Mouse (Mus musculus): ENCODE measurements around the gene Slc2a8. TPM values are rescaled to one million over a fixed set of nuclear protein-coding genes. Genes with fewer than 3 reads are reported as not detected.

The Slc2a8 gene
- polyA plus RNA-seq, 1 experiment from 2014 or later: 11.2 TPM

DNA sequence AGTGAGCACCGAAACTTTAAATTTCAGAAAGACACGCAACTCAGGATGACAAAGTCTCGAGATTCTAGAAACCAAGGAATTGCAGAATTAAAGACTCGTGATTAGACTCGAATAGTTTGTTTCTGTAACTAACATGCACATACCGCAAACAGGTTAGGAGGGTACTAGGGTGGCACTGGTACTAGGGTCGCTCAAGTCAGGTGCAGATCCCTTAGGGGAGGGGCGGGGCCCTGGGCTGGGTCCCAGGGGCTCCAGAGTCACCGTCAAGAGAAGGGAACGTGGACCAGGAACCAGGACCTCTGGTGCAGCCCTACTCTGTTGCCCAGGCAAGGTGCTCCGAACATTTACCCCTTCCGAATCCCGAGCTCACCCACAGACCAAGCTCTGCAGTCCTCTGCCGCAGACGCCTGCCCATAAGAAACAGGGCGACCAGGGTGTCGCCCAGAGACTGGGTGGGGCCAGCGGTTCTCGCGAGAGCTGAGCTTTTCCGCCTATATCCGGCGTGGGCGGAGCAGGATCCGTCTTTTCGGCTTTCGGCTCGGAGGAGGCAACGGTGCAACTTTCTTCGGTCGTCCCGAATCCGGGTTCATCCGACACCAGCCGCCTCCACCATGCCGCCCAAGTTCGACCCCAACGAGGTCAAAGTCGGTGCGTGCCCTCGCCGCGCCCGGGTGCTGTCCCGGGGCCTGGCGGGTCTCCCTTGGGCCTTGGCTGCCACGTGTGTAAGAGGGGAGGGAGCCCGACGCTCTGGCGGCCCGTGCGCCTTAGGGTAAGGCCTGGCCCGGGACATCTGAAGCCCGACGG is 20.5 kb downstream of the Slc2a8 start, which contains the start of the genes Rpl12 and Lrsam1:
Gene Rpl12, plus strand, starts transcription at position 368 of the 804 bp plus-strand sequence.
Gene Lrsam1, minus strand, starts transcription at position 423 of the 804 bp plus-strand sequence.
- 3% methylated on average over 55 of the region's 55 CpGs for WGBS (ENCODE audit: insufficient replicate concordance)

DNA sequence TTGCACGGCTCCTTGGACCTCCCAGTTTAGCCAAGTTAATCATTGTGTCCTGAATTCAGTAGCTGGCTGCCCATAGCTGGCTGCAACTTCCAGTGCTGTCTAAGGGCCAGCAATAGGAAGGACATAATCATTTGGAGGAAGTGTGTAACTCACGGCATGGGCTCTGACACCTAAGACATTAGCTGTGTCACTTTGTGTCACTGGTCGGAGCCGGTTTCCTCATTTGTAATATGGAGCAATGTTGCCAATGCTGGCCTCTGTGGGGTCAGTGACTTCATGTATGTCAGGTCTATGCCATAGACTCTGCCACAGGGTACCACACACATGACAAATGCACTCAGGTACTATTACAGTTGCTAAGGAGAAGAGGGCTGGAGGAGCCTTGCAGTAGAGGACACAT is 21.6 kb downstream of the Slc2a8 start:
- peak overlapping the region; percentile 94; the same call in 1 of the 2 replicates for H3K9ac ChIP-seq
- no peak for ATAC-seq
- no peak overlapping the region for H3K27ac ChIP-seq
- no peaks in the 10 kb centered on the region for H3K27me3 ChIP-seq (replicated peaks)
- peaks cover 49% of the 10 kb centered on the region for H3K4me1 ChIP-seq
- H3K9me3 ChIP-seq (replicated peaks): no peaks in the 10 kb centered on the region
- 70% methylated on average over 4 of the region's 4 CpGs for WGBS (ENCODE audit: insufficient replicate concordance)
- no peak overlapping the region for H3K4me3 ChIP-seq
- H3K4me2 ChIP-seq: peak overlapping the region; percentile 96
- peaks cover 36% of the 10 kb centered on the region for H3K36me3 ChIP-seq

More for the DNA sequence above, 20.5 kb downstream of the Slc2a8 start, which contains the start of the genes Rpl12 and Lrsam1:
- no peaks in the 10 kb centered on the region for H3K9me3 ChIP-seq (replicated peaks)
- peak within 1 kb of the TSS; percentile 94 for H3K9ac ChIP-seq
- peaks cover 35% of the 10 kb centered on the region for H3K36me3 ChIP-seq
- H3K27ac ChIP-seq: peak within 1 kb of the TSS; percentile 94
- peak within 1 kb of the TSS; percentile 96 for H3K4me2 ChIP-seq
- H3K27me3 ChIP-seq (replicated peaks): no peaks in the 10 kb centered on the region
- H3K4me1 ChIP-seq: peaks cover 59% of the 10 kb centered on the region
- peak within 1 kb of the TSS; percentile 86 for H3K4me3 ChIP-seq
- ATAC-seq: peak; percentile 85

DNA sequence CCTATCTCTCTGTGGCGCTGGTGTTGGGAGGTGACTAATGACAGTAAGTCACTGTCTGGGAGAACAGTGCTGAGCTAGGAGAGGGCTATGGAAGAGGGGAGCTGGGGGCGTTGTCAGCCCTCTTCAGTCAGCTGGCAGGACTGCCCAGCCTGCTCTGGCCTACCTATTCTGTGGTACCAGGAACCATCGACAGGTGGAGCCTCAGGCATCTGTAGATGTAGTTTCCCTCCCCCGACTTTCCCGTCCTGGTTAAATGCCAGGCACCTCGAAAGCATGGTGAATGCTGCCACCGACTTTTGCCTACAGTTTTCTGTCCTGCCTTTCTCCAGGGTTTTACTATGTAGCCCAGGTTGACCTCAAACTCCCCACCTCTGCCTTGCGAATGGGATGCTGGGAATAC is 24.5 kb downstream of the Slc2a8 start:
- H3K4me2 ChIP-seq: no peak overlapping the region
- H3K4me3 ChIP-seq: no peak overlapping the region
- H3K36me3 ChIP-seq: peaks cover 30% of the 10 kb centered on the region
- peaks cover 6% of the 10 kb centered on the region; the same call in 1 of the 2 replicates for H3K9me3 ChIP-seq (replicated peaks)
- no peak for ATAC-seq
- H3K27ac ChIP-seq: no peak overlapping the region
- no peaks in the 10 kb centered on the region for H3K27me3 ChIP-seq (replicated peaks)
- 59% methylated on average over 8 of the region's 8 CpGs for WGBS (ENCODE audit: insufficient replicate concordance)
- H3K9ac ChIP-seq: no peak overlapping the region
- H3K4me1 ChIP-seq: peaks cover 20% of the 10 kb centered on the region

DNA sequence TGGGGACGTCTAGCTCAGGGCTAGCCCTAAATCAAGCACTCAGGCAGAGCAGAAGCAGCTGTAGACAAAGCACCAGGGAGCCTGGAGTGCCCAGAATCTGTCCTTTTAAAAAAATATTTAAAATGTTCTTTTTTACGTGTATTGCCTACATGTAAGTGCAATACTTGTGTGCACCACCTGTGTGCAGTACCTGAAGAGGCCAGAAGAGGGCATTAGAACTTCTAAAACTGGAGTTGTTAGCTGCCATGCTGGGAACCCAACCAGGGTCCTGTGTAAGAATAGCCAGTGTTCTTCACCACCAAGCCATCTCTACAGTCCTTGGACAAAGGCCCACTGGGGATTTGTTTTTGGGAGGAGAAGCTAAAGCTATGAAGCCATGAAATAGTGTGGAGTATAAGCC is 27.3 kb downstream of the Slc2a8 start:
- Histone ChIP-seq H3K4me1 (peaks cover 12% of the 10 kb centered on the region; the same call in 1 of the 2 replicates), H3K36me3 (peaks cover 40% of the 10 kb centered on the region), H3K27me3 (replicated peaks) (no peaks in the 10 kb centered on the region), H3K27ac (no peak overlapping the region), H3K9me3 (replicated peaks) (peaks cover 6% of the 10 kb centered on the region; the same call in 1 of the 2 replicates), H3K4me3 (no peak overlapping the region), H3K4me2 (no peak overlapping the region), H3K9ac (no peak overlapping the region)
- no peak for ATAC-seq
- 73% methylated on average over 2 of the region's 2 CpGs for WGBS (ENCODE audit: insufficient replicate concordance)

DNA sequence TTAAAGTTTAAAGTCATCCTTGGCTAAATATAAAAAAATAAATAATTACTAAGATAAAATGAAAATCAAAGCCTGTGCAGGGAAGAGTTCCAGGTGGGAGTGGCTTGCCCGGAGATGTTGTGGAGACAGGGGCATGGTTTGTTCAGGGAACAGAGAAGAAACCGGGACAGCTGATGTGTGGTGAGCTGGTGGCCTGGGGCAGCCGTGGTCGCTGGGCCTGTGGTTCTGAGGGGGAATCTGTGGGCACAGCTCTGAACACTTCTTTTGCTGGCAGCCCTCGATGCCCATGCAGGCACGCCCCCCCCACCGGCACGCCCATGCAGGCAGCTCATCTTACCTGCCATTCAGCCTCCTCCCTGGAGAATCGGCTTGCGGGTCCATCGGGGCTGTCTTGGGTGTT is 34.4 kb downstream of the Slc2a8 start:
- no peak overlapping the region for H3K27ac ChIP-seq
- ATAC-seq: no peak
- WGBS (ENCODE audit: insufficient replicate concordance): 80% methylated on average over 11 of the region's 11 CpGs

DNA sequence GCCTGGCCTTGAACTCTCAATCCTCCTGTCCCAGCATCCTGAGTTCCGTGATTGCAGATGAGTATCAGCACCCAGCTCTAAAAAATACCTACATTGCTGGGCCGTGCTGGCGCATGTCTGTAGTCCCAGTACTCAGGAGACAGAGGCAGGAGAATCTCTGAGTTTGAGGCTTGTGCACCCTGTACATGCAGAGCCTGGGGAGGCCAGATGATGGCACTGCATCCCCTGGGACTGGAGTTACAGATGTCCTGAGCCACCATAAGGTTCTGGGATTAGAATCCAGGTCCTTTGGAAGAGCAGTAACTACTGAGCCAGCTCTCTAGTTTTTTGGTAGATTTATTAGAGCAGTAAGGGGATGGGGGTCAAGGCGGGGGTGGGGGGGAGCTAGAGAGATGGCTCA is 41.4 kb downstream of the Slc2a8 start:
- Histone ChIP-seq H3K36me3 (peaks cover 48% of the 10 kb centered on the region), H3K4me1 (0 out of 2 replicates have a peak, but pooled peaks cover 2% of the 10 kb centered on the region), H3K27me3 (replicated peaks) (no peaks in the 10 kb centered on the region), H3K4me2 (no peak overlapping the region), H3K4me3 (no peak overlapping the region), H3K27ac (no peak overlapping the region), H3K9ac (no peak overlapping the region), H3K9me3 (replicated peaks) (no peaks in the 10 kb centered on the region)
- ATAC-seq: no peak
- 81% methylated on average over 4 of the region's 4 CpGs for WGBS (ENCODE audit: insufficient replicate concordance)

More for the DNA sequence above, 34.4 kb downstream of the Slc2a8 start:
- peaks cover 54% of the 10 kb centered on the region for H3K36me3 ChIP-seq
- H3K27me3 ChIP-seq (replicated peaks): no peaks in the 10 kb centered on the region
- H3K4me3 ChIP-seq: no peak overlapping the region
- peaks cover 12% of the 10 kb centered on the region; the same call in 1 of the 2 replicates for H3K4me1 ChIP-seq
- H3K9me3 ChIP-seq (replicated peaks): no peaks in the 10 kb centered on the region
- H3K9ac ChIP-seq: no peak overlapping the region
- no peak overlapping the region for H3K4me2 ChIP-seq

DNA sequence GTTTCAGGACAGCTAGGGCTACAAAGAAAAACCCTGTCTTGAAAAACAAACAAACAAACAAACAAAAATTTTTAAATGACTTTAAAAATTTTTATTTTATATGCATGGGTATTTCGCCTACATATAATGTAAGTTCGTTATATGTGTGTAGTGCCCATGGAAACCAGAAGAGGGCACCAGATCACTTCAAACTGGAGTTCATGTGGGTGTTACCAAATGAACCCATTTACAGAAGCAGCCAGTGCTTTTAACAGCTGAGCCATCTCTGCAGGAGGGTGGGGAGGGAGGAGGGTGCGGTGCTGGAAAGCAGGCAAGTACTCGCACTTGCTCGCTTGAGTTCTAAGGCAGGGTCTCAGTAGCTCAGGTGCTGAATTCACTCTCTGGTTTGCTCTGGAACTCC is 42.5 kb downstream of the Slc2a8 start:
- no peak overlapping the region for H3K9ac ChIP-seq
- H3K27ac ChIP-seq: no peak overlapping the region
- 0 out of 2 replicates have a peak, but pooled peaks cover 2% of the 10 kb centered on the region for H3K4me1 ChIP-seq
- peaks cover 42% of the 10 kb centered on the region for H3K36me3 ChIP-seq
- H3K27me3 ChIP-seq (replicated peaks): no peaks in the 10 kb centered on the region
- H3K4me3 ChIP-seq: no peak overlapping the region
- WGBS (ENCODE audit: insufficient replicate concordance): 41% methylated on average over 5 of the region's 5 CpGs
- H3K4me2 ChIP-seq: no peak overlapping the region
- 0 out of 2 replicates have a peak, but pooled peaks have one; percentile 54 for ATAC-seq
- no peaks in the 10 kb centered on the region for H3K9me3 ChIP-seq (replicated peaks)

DNA sequence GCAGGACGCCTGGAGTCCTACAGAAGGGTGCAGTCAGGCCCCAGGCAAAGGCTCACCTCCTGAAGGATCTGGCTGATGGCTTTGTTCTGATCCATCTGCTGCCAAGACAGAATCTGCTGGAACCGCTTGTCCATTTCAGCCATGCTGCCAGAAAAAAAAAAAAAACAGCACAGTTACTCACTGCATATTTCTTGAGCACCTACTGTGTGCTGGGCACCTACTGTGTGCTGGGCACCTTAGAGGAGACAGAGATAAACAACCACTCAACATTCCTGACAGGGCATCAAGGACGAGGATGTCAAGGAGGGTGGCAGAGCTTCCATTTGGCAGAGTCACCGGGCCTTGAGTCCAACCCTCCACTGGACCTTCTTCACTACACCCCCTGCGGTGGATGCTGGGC is 43.1 kb downstream of the Slc2a8 start:
- Histone ChIP-seq H3K9me3 (replicated peaks) (no peaks in the 10 kb centered on the region), H3K27me3 (replicated peaks) (no peaks in the 10 kb centered on the region), H3K36me3 (peaks cover 42% of the 10 kb centered on the region), H3K4me3 (no peak overlapping the region), H3K9ac (no peak overlapping the region), H3K4me1 (0 out of 2 replicates have a peak, but pooled peaks cover 2% of the 10 kb centered on the region), H3K4me2 (no peak overlapping the region), H3K27ac (no peak overlapping the region)
- no peak for ATAC-seq
- WGBS (ENCODE audit: insufficient replicate concordance): 73% methylated on average over 5 of the region's 5 CpGs

DNA sequence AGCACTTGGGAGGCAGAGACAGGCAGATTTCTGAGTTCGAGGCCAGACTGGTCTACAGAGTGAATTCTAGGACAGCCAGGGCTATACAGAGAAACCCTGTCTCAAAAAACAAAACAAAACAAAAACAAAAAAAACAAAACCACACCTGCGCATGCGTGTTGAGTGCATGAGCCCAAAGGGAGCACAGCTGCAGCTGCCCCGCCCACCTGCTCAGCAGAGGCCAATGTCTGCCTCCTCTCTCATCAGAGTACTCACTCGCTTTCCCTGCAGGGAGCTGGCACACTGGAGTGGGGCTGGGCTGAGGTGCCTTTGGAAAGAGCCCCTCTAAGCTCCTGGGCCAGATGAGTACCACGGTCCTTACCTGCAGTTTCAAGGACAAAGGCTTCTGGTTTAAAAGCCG is 50.2 kb downstream of the Slc2a8 start:
- no peak overlapping the region for H3K4me2 ChIP-seq
- no peak overlapping the region for H3K9ac ChIP-seq
- no peak for ATAC-seq
- H3K9me3 ChIP-seq (replicated peaks): no peaks in the 10 kb centered on the region
- 64% methylated on average over 7 of the region's 7 CpGs for WGBS (ENCODE audit: insufficient replicate concordance)
- H3K4me3 ChIP-seq: no peak overlapping the region
- no peak overlapping the region for H3K27ac ChIP-seq
- peaks cover 17% of the 10 kb centered on the region; the same call in 1 of the 2 replicates for H3K36me3 ChIP-seq
- H3K4me1 ChIP-seq: no peaks in the 10 kb centered on the region; the same call in 1 of the 2 replicates
- H3K27me3 ChIP-seq (replicated peaks): no peaks in the 10 kb centered on the region

DNA sequence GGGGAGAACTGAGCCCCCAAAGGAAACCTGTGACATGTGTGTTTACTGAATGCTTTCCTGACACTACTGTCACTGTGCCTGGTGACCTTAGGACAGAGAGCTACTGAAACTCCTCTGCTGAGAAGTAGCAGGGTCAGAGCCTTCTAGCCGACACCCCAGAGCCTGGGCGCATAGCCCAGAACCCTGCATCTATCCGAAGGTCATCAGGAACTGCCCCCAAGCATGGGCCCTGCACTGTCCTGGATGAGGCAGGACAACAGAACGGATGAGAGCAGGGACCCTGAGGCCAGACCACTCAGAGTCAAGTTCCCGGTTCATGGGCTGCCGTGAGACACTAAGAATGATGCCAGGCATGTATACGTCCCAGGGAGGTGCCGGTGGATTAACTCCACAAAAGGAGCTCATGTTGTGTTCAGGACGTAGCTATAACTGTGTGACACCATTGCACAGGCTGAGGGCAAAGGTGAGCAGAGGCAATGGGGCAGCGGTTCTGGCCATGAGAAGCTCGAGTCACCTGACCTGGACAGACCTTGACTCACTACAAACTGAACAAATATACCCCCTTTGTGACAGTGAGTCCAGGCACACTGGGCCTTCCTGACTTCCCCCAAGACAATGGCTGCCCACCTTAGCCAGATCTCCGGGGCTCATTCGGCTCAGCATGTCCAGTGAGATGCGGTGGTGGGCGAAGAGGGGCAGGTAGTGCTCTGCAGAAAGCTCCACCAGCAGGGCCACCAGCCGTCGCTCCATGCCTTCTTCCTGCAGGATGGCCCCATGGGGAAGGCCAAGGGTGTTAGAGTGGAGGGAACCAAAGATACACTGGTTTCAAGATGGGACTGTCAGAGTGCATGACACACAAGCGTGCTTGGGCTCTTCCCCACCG is 52.7 kb downstream of the Slc2a8 start:
- ATAC-seq: peak; percentile 33
- H3K27ac ChIP-seq: peak overlapping the region; percentile 45
- H3K4me3 ChIP-seq: no peak overlapping the region
- H3K4me1 ChIP-seq: no peaks in the 10 kb centered on the region; the same call in 1 of the 2 replicates
- WGBS (ENCODE audit: insufficient replicate concordance): 81% methylated on average over 19 of the region's 19 CpGs
- H3K27me3 ChIP-seq (replicated peaks): no peaks in the 10 kb centered on the region
- H3K9me3 ChIP-seq (replicated peaks): no peaks in the 10 kb centered on the region
- H3K4me2 ChIP-seq: no peak overlapping the region
- H3K36me3 ChIP-seq: peaks cover 9% of the 10 kb centered on the region
- H3K9ac ChIP-seq: no peak overlapping the region

DNA sequence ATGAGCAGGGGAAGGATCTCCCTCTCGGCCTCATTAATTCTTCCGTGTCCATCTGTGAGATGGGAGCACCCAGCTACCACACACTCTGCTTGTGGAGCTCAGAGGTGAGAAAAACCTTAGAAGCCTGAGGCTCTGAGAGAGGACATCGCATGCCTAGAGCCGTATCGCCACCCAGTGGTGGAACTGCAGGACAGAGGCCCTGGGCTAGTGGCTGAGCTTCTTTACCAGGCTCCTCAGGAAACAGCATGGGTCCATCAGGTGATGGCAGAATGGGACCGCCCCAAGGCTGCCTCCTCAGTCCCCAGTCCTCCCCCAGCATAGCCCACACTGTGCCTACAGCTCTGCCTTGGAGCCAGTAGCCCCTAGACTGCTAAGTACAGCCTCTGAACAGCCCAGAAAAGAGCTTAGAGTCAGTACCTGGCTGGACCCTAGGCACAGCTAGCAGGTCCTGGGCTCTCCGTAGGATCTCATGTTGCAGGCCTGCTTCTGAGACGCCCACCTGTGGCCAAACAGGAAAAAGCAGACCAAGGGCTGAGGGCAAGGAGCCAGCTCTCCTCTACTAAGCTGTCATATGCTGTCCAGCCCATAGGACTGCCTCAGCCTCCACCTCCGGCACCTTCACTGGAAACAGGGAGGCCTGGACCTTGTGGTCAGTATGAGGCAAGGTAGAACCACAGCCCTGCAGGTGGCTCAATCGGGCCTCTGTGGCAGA is 53.5 kb downstream of the Slc2a8 start:
- peak; percentile 58 for ATAC-seq

More for the DNA sequence above, 53.5 kb downstream of the Slc2a8 start:
- Histone ChIP-seq H3K27ac (peak overlapping the region; percentile 41), H3K9me3 (replicated peaks) (no peaks in the 10 kb centered on the region), H3K27me3 (replicated peaks) (no peaks in the 10 kb centered on the region), H3K4me3 (no peak overlapping the region), H3K4me1 (no peaks in the 10 kb centered on the region; the same call in 1 of the 2 replicates), H3K36me3 (peaks cover 13% of the 10 kb centered on the region), H3K4me2 (no peak overlapping the region), H3K9ac (no peak overlapping the region)
- WGBS (ENCODE audit: insufficient replicate concordance): 40% methylated on average over 10 of the region's 10 CpGs

All from liver, embryonic 12.5 days (tissue).